Mouse (Mus musculus) small intestine, adult 2 months (tissue): ENCODE measurements around the gene Sgcg. TPM values are rescaled to one million over a fixed set of nuclear protein-coding genes. Genes with fewer than 3 reads are reported as not detected.

Source experiments
- H3K27ac ChIP-seq: fragments of 200-500 bp; 2 replicates; pipeline ENCODE4 v1.5.1; 2012; ENCODE audit warnings: low read depth, low read length, control low read depth, inconsistent platforms; ENCODE audit not compliant: insufficient read depth
- H3K27me3 ChIP-seq: fragments of 200-500 bp; 2 replicates; pipeline ENCODE4 v1.6.1; 2012; ENCODE audit warnings: mild to moderate bottlenecking, moderate library complexity, low read length, inconsistent platforms; ENCODE audit not compliant: control insufficient read depth, insufficient read depth
- H3K36me3 ChIP-seq: fragments of 200-500 bp; 2 replicates; pipeline ENCODE4 v1.6.1; 2012; ENCODE audit warnings: mild to moderate bottlenecking, low read length, control low read depth, inconsistent platforms; ENCODE audit not compliant: control insufficient read depth, insufficient read depth
- H3K4me1 ChIP-seq: fragments of 200-500 bp; 2 replicates; pipeline ENCODE4 v1.6.1; 2012; ENCODE audit warnings: low read length, inconsistent platforms, mixed read lengths; ENCODE audit not compliant: control insufficient read depth, insufficient read depth, insufficient read length
- H3K4me3 ChIP-seq: fragments of 200-500 bp; 2 replicates; pipeline ENCODE4 v1.5.1; 2012; ENCODE audit warnings: low read depth, mild to moderate bottlenecking, control low read depth, inconsistent platforms, low read length, moderate library complexity
- CTCF ChIP-seq: fragments of 200-500 bp; IDR thresholded peaks from 2 replicates; pipeline ENCODE4 v1.5.1; 2012; ENCODE audit warnings: low read depth, mild to moderate bottlenecking, control low read depth, inconsistent platforms, low read length, moderate library complexity, mixed read lengths; ENCODE audit not compliant: insufficient replicate concordance, insufficient read length; ENCODE audit errors: extremely low read depth
- POLR2A ChIP-seq: fragments of 200-500 bp; IDR thresholded peaks from 2 replicates; pipeline ENCODE4 v1.6.1; 2012; ENCODE audit warnings: low read depth, mild to moderate bottlenecking, control low read depth, inconsistent platforms, low read length, moderate library complexity
- WGBS: fragments of 180-500 bp; shearing (Covaris S2); methylation state at CpG from one replicate; pipeline ENCODE4 v1.1.7; 2018; 5-methylcytosine and 5-hydroxymethylcytosine counted together
- polyA plus RNA-seq: library from polyadenylated mRNA; depleted of rRNA; stranded (reverse); fragments of >200 nt; gene quantifications from 2 replicates; pipeline ENCODE4 v1.2.3, GENCODE M21; 2012; rRNA removed

Gene Sgcg
- not detected in 2 replicates for polyA plus RNA-seq

GRCm38 (mm10) chr14:61258352-61258751, at the start of gene Sgcg:
Sgcg (minus strand) TSS chr14:61258490.
- H3K36me3 ChIP-seq: no peaks in the 10 kb centered on the region
- TF ChIP-seq POLR2A: no peak
- TF ChIP-seq CTCF: no peak
- H3K27me3 ChIP-seq: no peaks in the 10 kb centered on the region
- WGBS: 56% methylated on average over 11 of the region's 11 CpGs
- H3K4me3 ChIP-seq: no peak within 1 kb of the TSS
- H3K27ac ChIP-seq: no peak within 1 kb of the TSS
- H3K4me1 ChIP-seq: no peaks in the 10 kb centered on the region

- TF ChIP-seq CTCF (no peak), POLR2A (no peak)
- Histone ChIP-seq H3K4me1 (no peaks in the 10 kb centered on the region), H3K27ac (no peak overlapping the region)
Measured at GRCm38 (mm10) chr14:61303969-61304609, 45.8 kb upstream of the Sgcg start.

GRCm38 (mm10) chr14:61302428-61302827, 44.1 kb upstream of the Sgcg start:
- Histone ChIP-seq H3K4me3 (no peak overlapping the region), H3K27ac (no peak overlapping the region), H3K27me3 (no peaks in the 10 kb centered on the region), H3K36me3 (no peaks in the 10 kb centered on the region), H3K4me1 (no peaks in the 10 kb centered on the region)
- 68% methylated on average over 2 of the region's 2 CpGs for WGBS
- TF ChIP-seq POLR2A: no peak

More at GRCm38 (mm10) chr14:61303969-61304609, 45.8 kb upstream of the Sgcg start:
- Histone ChIP-seq H3K27me3 (no peaks in the 10 kb centered on the region), H3K36me3 (no peaks in the 10 kb centered on the region), H3K4me3 (no peak overlapping the region)
- WGBS: 72% methylated on average over 4 of the region's 4 CpGs

DNA sequence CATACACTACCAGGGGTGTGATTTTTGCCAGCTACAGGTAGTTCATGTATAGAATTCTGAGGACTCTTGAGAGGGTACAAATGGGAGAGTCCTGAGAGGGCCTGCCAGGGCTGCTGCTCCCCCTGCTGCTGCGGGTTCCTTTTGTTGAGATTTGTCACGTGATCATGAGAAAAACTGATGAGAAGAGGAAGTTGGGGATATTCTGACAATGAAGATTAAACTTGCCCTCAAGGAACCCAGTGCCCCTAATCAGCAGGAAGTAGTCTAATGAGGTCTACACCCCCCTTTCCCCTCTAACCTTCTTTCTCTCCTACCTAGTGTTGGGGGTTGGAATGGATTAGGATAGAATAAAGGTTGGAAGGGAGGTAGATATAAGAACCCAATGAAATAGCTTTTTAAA, 43.0 kb upstream of the Sgcg start:
- H3K4me3 ChIP-seq: no peak overlapping the region
- WGBS: 52% methylated on average over 2 of the region's 2 CpGs
- H3K27me3 ChIP-seq: no peaks in the 10 kb centered on the region
- H3K4me1 ChIP-seq: no peaks in the 10 kb centered on the region
- H3K36me3 ChIP-seq: no peaks in the 10 kb centered on the region
- H3K27ac ChIP-seq: no peak overlapping the region
- TF ChIP-seq POLR2A (no peak), CTCF (no peak)

DNA sequence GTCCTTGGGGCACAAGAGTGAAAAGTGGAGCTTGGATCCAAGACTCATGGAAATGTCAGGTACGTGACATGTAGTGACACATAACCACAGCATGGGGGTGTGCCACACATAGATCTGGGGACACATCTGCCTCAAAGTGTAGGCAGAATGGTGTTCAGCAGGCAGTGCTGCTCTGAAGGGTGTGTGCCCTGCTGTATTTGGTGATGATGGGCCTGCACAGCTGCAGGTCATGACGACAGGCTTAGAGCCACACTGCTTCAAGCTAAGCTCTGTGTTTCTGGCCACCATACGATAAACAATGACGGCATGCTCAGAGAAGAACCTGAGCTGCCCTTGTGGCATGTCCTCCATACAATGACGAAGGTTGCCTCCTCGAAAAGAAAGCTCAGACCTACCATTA, 41.5 kb upstream of the Sgcg start:
- no peak overlapping the region for H3K27ac ChIP-seq
- H3K4me1 ChIP-seq: no peaks in the 10 kb centered on the region
- H3K27me3 ChIP-seq: no peaks in the 10 kb centered on the region
- WGBS: 88% methylated on average over 6 of the region's 6 CpGs
- H3K36me3 ChIP-seq: no peaks in the 10 kb centered on the region
- no peak for TF ChIP-seq POLR2A
- no peak for TF ChIP-seq CTCF
- H3K4me3 ChIP-seq: no peak overlapping the region

DNA sequence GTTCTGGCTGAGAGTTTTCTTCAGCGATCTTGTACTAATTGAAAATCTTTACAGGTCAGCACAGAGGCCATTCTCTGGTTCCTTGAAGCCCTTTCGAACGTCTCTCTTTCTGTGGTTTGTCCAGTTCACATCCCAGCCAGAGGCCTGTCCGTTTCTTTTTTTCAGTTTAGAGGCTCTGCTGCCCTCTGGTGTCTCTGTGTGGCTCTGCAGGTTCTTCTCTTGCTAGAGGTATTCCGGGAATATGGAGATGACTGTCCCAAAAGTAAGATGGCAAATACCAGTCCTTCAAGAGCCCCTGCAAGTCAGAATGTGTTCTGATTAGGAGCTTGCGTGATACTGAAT, 36.4 kb upstream of the Sgcg start:
- no peaks in the 10 kb centered on the region for H3K36me3 ChIP-seq
- H3K4me1 ChIP-seq: no peaks in the 10 kb centered on the region
- no peak overlapping the region for H3K4me3 ChIP-seq
- TF ChIP-seq CTCF: peak; percentile 3; the same call in 1 of the 2 replicates
- TF ChIP-seq POLR2A: no peak
- no peaks in the 10 kb centered on the region for H3K27me3 ChIP-seq
- no peak overlapping the region for H3K27ac ChIP-seq
- 18% methylated on average over 6 of the region's 6 CpGs for WGBS

DNA sequence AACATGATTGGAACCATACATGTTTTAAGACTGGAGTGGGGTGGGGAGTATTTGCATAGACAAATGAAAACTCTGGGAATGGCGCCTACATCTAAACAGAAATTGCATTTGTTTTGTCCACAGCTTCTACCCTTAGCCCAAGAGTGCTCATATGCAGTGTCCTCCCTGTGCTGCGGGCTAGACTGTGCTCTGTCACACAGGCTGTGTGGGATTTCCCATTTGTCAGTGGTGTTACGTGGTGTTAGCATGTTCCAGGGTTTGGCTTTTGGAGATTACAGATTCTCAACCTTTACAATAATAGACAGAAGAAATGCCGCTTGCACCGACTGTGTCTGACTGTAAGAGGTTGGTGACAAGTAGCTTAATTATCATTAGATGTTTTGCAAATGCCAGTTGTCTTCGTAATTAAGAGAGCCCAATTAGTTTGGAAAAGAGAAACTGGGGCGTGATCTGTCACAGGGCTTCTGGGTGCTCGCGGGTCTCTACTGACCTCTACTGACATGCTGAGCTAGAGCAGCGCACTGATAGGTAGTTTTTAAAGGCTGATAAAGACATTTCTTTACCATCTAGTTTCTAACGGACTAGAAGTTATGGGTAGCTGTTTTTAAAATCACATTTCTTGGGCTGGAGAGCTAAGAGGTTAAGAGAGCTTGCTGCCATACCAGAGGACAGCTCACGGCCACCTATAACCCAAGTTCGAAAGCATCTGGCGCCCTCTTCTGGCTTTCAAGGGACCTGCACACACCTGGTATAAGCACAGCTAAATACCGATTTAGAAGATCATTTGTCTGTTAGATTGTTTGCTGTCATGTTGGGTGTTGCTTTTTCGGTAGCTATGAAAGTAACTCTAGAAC, 35.8 kb upstream of the Sgcg start:
- TF ChIP-seq CTCF: peak; percentile 69; the same call in 1 of the 2 replicates
- no peak for TF ChIP-seq POLR2A
- Histone ChIP-seq H3K4me1 (no peaks in the 10 kb centered on the region), H3K4me3 (no peak overlapping the region), H3K36me3 (no peaks in the 10 kb centered on the region), H3K27ac (no peak overlapping the region), H3K27me3 (no peaks in the 10 kb centered on the region)
- WGBS: 51% methylated on average over 16 of the region's 16 CpGs
